Mouse (Mus musculus): Measurements from ENCODE around the gene Rnf220. TPM values are rescaled to one million over a fixed set of nuclear protein-coding genes. Genes with fewer than 3 reads are reported as not detected.
A peak's percentile ranks its signal among the peaks of the same experiment; 100 is the strongest.

The Rnf220 gene
- polyA plus RNA-seq, 1 experiment from 2014 or later: 17.3 TPM

DNA sequence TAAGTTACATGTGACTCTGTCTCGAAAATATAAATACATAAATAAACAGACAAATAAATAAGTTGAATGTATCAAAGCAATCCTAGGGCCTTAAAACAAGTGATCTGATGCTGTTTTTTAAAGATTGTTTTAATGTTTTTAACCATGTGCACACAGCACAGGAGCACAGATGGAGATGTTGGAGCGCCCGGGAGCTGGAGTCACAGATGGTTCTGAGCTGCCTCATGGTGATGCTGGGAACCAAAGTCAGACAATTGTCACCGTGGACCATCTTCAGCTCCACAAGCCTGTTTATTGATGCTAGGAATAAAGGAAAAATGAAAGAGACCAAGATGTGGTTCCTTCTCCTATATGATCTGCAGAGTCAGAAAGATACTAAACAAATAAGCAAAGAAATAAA is 21.4 kb upstream of the Rnf220 start:
- Histone ChIP-seq H3K9me3 (ENCODE audit: low read length) (no peaks in the 10 kb centered on the region), H3K4me2 (ENCODE audit: low read depth, low read length) (no peak overlapping the region), H3K4me1 (ENCODE audit: insufficient read depth) (no peaks in the 10 kb centered on the region), H3K4me3 (ENCODE audit: low read depth, low read length) (no peak overlapping the region), H3K36me3 (replicated peaks; ENCODE audit: insufficient read depth, low read length) (no peaks in the 10 kb centered on the region), H3K27ac (ENCODE audit: low read depth) (no peak overlapping the region), H3K27me3 (ENCODE audit: insufficient read depth, low read length) (0 out of 2 replicates have a peak, but pooled peaks cover 3% of the 10 kb centered on the region), H3K9ac (replicated peaks) (no peak overlapping the region)
- TF ChIP-seq EP300 (IDR thresholded peaks at IDR 0.05; ENCODE audit: low read depth) (no peak), CTCF (IDR thresholded peaks at IDR 0.05; ENCODE audit: low read depth) (no peak)
- ATAC-seq: no peak
- 81% methylated on average over 4 of the region's 4 CpGs for WGBS (ENCODE audit: insufficient replicate concordance)
- no peak for DNase-seq

DNA sequence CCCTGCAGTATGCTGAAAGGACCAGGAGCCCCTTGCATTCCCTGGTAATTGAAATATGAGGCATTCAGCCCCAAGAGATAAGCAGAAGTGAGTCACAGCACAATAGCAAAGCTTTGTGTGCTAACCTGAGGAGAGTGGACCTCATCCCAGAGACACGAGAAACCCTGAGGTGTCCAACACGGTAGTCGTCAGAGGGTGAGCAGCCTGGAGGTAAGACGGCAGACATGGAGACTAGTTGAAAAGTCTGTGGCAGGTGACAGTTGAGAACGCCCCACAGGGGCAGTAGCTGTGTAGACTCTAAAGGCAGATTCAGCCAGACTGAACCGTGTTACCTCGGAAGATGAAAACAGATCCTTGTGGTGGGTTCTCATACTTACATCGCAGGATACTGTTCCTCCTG is 2.2 kb upstream of the Rnf220 start:
- ATAC-seq (no peak), DNase-seq (no peak)
- Histone ChIP-seq H3K36me3 (replicated peaks; ENCODE audit: insufficient read depth, low read length) (no peaks in the 10 kb centered on the region), H3K27ac (ENCODE audit: low read depth) (no peak overlapping the region), H3K9me3 (ENCODE audit: low read length) (peaks cover 4% of the 10 kb centered on the region), H3K4me3 (ENCODE audit: low read depth, low read length) (no peak overlapping the region), H3K27me3 (ENCODE audit: insufficient read depth, low read length) (peaks cover 45% of the 10 kb centered on the region), H3K4me1 (ENCODE audit: insufficient read depth) (peaks cover 21% of the 10 kb centered on the region), H3K4me2 (ENCODE audit: low read depth, low read length) (no peak overlapping the region), H3K9ac (replicated peaks) (no peak overlapping the region)
- 84% methylated on average over 8 of the region's 8 CpGs for WGBS (ENCODE audit: insufficient replicate concordance)
- TF ChIP-seq CTCF (IDR thresholded peaks at IDR 0.05; ENCODE audit: low read depth) (no peak), EP300 (IDR thresholded peaks at IDR 0.05; ENCODE audit: low read depth) (no peak)

DNA sequence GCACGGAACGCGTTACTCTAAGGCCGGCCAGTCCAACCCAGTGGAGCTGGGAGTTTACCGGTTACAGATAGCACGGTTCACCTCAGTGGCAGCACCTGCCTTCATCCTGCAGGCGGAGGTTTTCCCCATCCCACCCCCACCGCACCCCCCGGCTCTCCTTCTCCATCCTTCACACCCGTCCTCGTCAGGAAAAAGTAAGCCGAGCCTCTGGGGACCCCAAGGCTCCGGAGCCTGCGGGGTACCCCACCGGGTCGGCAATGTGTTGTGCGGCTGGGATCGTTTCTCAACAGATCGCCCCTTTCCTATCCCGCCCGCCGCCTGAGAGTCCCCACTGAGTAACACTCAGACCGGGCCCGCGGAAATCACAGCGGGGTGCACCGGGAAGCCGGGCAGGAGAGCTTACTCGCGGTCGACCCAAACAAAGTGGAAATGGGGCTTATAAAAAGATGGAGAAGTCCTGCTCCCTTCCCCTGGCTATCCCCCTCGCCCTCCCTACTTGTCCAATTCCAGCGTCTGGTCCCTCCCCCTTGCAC is 917 bp downstream of the Rnf220 start:
- peaks cover 25% of the 10 kb centered on the region for H3K4me1 ChIP-seq (ENCODE audit: insufficient read depth)
- no peak overlapping the region for H3K9ac ChIP-seq (replicated peaks)
- 3% methylated on average over 33 of the region's 33 CpGs for WGBS (ENCODE audit: insufficient replicate concordance)
- peaks cover 68% of the 10 kb centered on the region for H3K27me3 ChIP-seq (ENCODE audit: insufficient read depth, low read length)
- peak overlapping the region; percentile 94 for H3K4me2 ChIP-seq (ENCODE audit: low read depth, low read length)
- H3K9me3 ChIP-seq (ENCODE audit: low read length): no peaks in the 10 kb centered on the region
- H3K4me3 ChIP-seq (ENCODE audit: low read depth, low read length): peak overlapping the region; percentile 60
- no peaks in the 10 kb centered on the region for H3K36me3 ChIP-seq (replicated peaks; ENCODE audit: insufficient read depth, low read length)
- DNase-seq (no peak), ATAC-seq (no peak)
- no peak overlapping the region for H3K27ac ChIP-seq (ENCODE audit: low read depth)
- TF ChIP-seq EP300 (IDR thresholded peaks at IDR 0.05; ENCODE audit: low read depth) (no peak), CTCF (IDR thresholded peaks at IDR 0.05; ENCODE audit: low read depth) (no peak)

DNA sequence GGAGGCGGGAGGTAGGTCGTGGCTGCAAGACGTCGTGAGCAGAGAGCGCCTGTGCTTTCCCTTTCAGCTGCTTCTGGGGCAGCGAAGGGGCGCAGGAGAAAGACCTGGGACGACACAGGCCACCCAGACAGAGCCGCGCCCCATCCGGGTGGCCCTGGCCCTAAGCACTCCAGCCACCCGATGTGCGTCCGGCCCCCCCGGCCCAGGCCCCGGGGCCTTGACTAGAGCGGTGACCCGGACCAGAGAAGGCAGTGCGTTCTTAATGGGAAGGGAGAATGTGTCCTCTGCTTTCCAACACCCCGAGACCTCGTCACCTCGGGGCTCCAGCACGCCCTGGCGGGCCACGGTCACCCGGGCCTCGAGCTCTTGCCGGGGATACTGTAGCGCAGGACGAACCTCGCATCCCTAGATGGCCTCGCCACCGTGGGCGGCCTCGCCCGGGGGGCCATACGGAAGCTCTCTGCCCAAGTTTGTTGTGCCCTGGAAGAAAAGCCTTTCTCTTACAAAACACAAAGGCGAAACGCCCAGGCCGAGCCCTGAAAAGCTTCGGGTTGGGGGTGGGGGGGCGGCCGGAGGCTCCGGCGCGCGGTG is 1.8 kb downstream of the Rnf220 start:
- peak; percentile 44 for DNase-seq
- no peaks in the 10 kb centered on the region for H3K9me3 ChIP-seq (ENCODE audit: low read length)
- H3K36me3 ChIP-seq (replicated peaks; ENCODE audit: insufficient read depth, low read length): no peaks in the 10 kb centered on the region
- H3K4me2 ChIP-seq (ENCODE audit: low read depth, low read length): peak overlapping the region; percentile 94
- WGBS (ENCODE audit: insufficient replicate concordance): 2% methylated on average over 47 of the region's 47 CpGs
- H3K4me1 ChIP-seq (ENCODE audit: insufficient read depth): peaks cover 25% of the 10 kb centered on the region
- peak overlapping the region; percentile 60 for H3K4me3 ChIP-seq (ENCODE audit: low read depth, low read length)
- TF ChIP-seq CTCF (IDR thresholded peaks at IDR 0.05; ENCODE audit: low read depth): no peak
- no peak for TF ChIP-seq EP300 (IDR thresholded peaks at IDR 0.05; ENCODE audit: low read depth)
- H3K9ac ChIP-seq (replicated peaks): peak overlapping the region; percentile 59
- H3K27me3 ChIP-seq (ENCODE audit: insufficient read depth, low read length): peaks cover 76% of the 10 kb centered on the region
- H3K27ac ChIP-seq (ENCODE audit: low read depth): no peak overlapping the region
- ATAC-seq: peak; percentile 48

DNA sequence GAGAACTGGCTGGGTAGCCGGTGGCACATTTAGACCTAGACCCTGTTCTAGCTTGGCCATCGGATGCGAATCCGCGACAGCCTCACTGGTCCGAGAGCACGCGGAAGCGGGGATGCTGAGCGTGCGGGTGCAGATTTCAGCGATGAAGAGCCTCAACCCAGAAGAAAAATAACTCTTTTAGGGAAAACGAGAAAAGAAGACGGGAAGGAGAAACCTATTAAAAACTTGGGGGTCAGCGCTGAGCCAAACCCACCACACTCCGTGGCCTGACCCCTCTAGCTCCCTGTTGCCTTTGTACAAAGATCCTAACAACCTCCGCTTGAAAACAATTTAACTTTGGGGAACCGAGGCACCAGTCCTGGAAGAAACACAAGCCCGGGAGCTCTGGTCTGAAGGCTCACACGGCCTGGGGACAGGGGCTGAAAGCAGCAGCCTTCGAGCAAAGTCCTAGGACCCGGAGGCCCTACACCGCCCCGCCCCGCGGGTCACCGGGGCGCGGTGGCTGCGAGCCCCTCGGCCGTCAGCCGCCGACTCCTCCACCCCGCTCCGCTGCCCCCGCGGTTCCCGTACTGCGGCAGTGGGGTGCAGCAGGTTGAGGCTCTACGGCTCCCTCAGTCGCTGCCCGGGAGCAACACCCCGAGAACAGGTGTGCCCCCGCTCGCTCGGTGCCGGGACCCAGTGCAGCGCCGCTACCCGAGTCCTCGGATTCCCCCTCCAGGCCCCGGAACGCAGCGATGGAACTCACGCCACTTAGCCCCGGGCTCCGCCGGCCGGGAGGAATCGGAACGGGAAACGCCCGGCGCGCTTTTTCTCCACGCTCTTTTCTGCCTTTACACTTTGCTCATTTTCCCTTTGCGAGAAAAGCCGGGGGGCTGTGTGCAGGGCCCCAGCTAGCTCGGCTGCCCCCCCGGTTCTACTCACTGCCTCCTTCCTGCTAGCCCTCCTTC is 2.7 kb downstream of the Rnf220 start:
- TF ChIP-seq EP300 (IDR thresholded peaks at IDR 0.05; ENCODE audit: low read depth) (no peak), CTCF (IDR thresholded peaks at IDR 0.05; ENCODE audit: low read depth) (no peak)
- Histone ChIP-seq H3K4me1 (ENCODE audit: insufficient read depth) (peaks cover 25% of the 10 kb centered on the region), H3K9me3 (ENCODE audit: low read length) (no peaks in the 10 kb centered on the region), H3K4me2 (ENCODE audit: low read depth, low read length) (peak overlapping the region; percentile 94), H3K36me3 (replicated peaks; ENCODE audit: insufficient read depth, low read length) (no peaks in the 10 kb centered on the region), H3K27me3 (ENCODE audit: insufficient read depth, low read length) (peaks cover 81% of the 10 kb centered on the region), H3K27ac (ENCODE audit: low read depth) (0 out of 2 replicates have a peak overlapping the region, but pooled peaks have one; percentile 11), H3K9ac (replicated peaks) (peak overlapping the region; percentile 59), H3K4me3 (ENCODE audit: low read depth, low read length) (peak overlapping the region; percentile 60)
- under 1% methylated on average over 71 of the region's 71 CpGs for WGBS (ENCODE audit: insufficient replicate concordance)
- DNase-seq (peak; percentile 37), ATAC-seq (peak; percentile 42; the same call in 1 of the 2 replicates)

DNA sequence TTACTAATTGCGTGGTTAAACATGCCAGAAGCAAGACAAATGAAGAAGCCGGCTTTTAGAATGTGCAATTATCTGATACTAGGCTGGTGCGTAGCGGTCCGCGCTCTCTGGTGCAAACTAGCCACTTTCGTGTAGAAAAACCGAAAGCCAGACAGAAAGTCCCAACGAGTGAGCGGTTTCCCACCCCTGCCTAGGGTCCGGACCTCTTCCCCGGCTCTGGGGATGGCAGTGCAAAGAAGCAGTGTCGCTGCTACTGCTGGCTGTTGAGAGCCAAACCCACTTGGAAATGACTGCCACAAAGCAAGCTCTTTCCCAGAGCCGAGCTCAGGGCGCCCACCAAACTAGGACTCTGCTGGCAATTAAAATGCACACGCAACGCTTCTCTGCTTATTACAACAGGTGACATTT is 3.7 kb downstream of the Rnf220 start:
- WGBS (ENCODE audit: insufficient replicate concordance): 1% methylated on average over 17 of the region's 17 CpGs
- Histone ChIP-seq H3K4me1 (ENCODE audit: insufficient read depth) (peaks cover 25% of the 10 kb centered on the region), H3K9ac (replicated peaks) (no peak overlapping the region), H3K36me3 (replicated peaks; ENCODE audit: insufficient read depth, low read length) (no peaks in the 10 kb centered on the region), H3K27ac (ENCODE audit: low read depth) (no peak overlapping the region), H3K4me2 (ENCODE audit: low read depth, low read length) (peak overlapping the region; percentile 94), H3K27me3 (ENCODE audit: insufficient read depth, low read length) (peaks cover 76% of the 10 kb centered on the region), H3K4me3 (ENCODE audit: low read depth, low read length) (peak overlapping the region; percentile 60), H3K9me3 (ENCODE audit: low read length) (no peaks in the 10 kb centered on the region)
- DNase-seq (peak; percentile 33), ATAC-seq (no peak)
- TF ChIP-seq EP300 (IDR thresholded peaks at IDR 0.05; ENCODE audit: low read depth): no peak
- no peak for TF ChIP-seq CTCF (IDR thresholded peaks at IDR 0.05; ENCODE audit: low read depth)

All from liver, postnatal 0 days (tissue).